Mouse (Mus musculus): ENCODE results near the gene Phlda3. TPM values are rescaled to one million over a fixed set of nuclear protein-coding genes. Genes with fewer than 3 reads are reported as not detected.

Gene Phlda3
- polyA plus RNA-seq, 1 experiment from 2014 or later, result 20.2 TPM

GRCm38 (mm10) chr1:135781220-135781619 lies 15.3 kb downstream of the Phlda3 start:
- peak; percentile 72 for DNase-seq (ENCODE audit: extremely low spot score, low spot score)
- H3K4me3 ChIP-seq, result no peak overlapping the region
- no peaks in the 10 kb centered on the region for H3K36me3 ChIP-seq (replicated peaks)
- no peaks in the 10 kb centered on the region for H3K9me3 ChIP-seq
- WGBS, result 17% methylated on average over 13 of the region's 13 CpGs
- H3K27me3 ChIP-seq (ENCODE audit: poor library complexity, severe bottlenecking), result peaks cover 27% of the 10 kb centered on the region
- peaks cover 38% of the 10 kb centered on the region for H3K4me1 ChIP-seq
- 0 out of 2 replicates have a peak overlapping the region, but pooled peaks have one; percentile 20 for H3K27ac ChIP-seq

GRCm38 (mm10) chr1:135782816-135783215 lies 16.9 kb downstream of the Phlda3 start:
- Histone ChIP-seq H3K36me3 (replicated peaks) (no peaks in the 10 kb centered on the region), H3K27me3 (ENCODE audit: poor library complexity, severe bottlenecking) (peaks cover 27% of the 10 kb centered on the region), H3K27ac (0 out of 2 replicates have a peak overlapping the region, but pooled peaks have one; percentile 26), H3K4me3 (no peak overlapping the region), H3K9me3 (no peaks in the 10 kb centered on the region), H3K4me1 (peaks cover 38% of the 10 kb centered on the region)
- DNase-seq (ENCODE audit: extremely low spot score, low spot score), result no peak
- WGBS, result 42% methylated on average over 10 of the region's 10 CpGs

GRCm38 (mm10) chr1:135787799-135788198 lies 21.9 kb downstream of the Phlda3 start:
- Histone ChIP-seq H3K27me3 (ENCODE audit: poor library complexity, severe bottlenecking) (peaks cover 26% of the 10 kb centered on the region), H3K4me3 (no peak overlapping the region), H3K4me1 (peaks cover 21% of the 10 kb centered on the region), H3K9me3 (no peaks in the 10 kb centered on the region), H3K27ac (no peak overlapping the region), H3K36me3 (replicated peaks) (no peaks in the 10 kb centered on the region)
- peak; percentile 76 for DNase-seq (ENCODE audit: extremely low spot score, low spot score)
- WGBS, result 48% methylated on average over 3 of the region's 3 CpGs

- 59% methylated on average over 10 of the region's 10 CpGs for WGBS
These were observed 22.8 kb downstream of the Phlda3 start for GRCm38 (mm10) chr1:135788708-135789107.

GRCm38 (mm10) chr1:135789815-135790214 lies 23.9 kb downstream of the Phlda3 start:
- WGBS, result 16% methylated on average over 5 of the region's 5 CpGs
- Histone ChIP-seq H3K4me1 (peaks cover 35% of the 10 kb centered on the region), H3K9me3 (no peaks in the 10 kb centered on the region), H3K36me3 (replicated peaks) (no peaks in the 10 kb centered on the region), H3K27me3 (ENCODE audit: poor library complexity, severe bottlenecking) (peaks cover 46% of the 10 kb centered on the region), H3K27ac (0 out of 2 replicates have a peak overlapping the region, but pooled peaks have one; percentile 11), H3K4me3 (no peak overlapping the region)
- DNase-seq (ENCODE audit: extremely low spot score, low spot score), result peak; percentile 75

More at GRCm38 (mm10) chr1:135788708-135789107, 22.8 kb downstream of the Phlda3 start:
- Histone ChIP-seq H3K4me3 (no peak overlapping the region), H3K27ac (no peak overlapping the region), H3K9me3 (no peaks in the 10 kb centered on the region), H3K4me1 (peaks cover 24% of the 10 kb centered on the region), H3K36me3 (replicated peaks) (no peaks in the 10 kb centered on the region), H3K27me3 (ENCODE audit: poor library complexity, severe bottlenecking) (peaks cover 35% of the 10 kb centered on the region)
- DNase-seq (ENCODE audit: extremely low spot score, low spot score), result no peak

- no peaks in the 10 kb centered on the region for H3K36me3 ChIP-seq (replicated peaks)
- 60% methylated on average over 13 of the region's 13 CpGs for WGBS
- H3K4me1 ChIP-seq, result peaks cover 43% of the 10 kb centered on the region
- H3K9me3 ChIP-seq, result no peaks in the 10 kb centered on the region
- no peak for DNase-seq (ENCODE audit: extremely low spot score, low spot score)
- H3K27me3 ChIP-seq (ENCODE audit: poor library complexity, severe bottlenecking), result peaks cover 61% of the 10 kb centered on the region
- no peak overlapping the region for H3K4me3 ChIP-seq
- no peak overlapping the region for H3K27ac ChIP-seq
These were observed 26.4 kb downstream of the Phlda3 start for GRCm38 (mm10) chr1:135792143-135792939.

- WGBS, result 17% methylated on average over 27 of the region's 27 CpGs
- Histone ChIP-seq H3K27me3 (ENCODE audit: poor library complexity, severe bottlenecking) (peaks cover 61% of the 10 kb centered on the region), H3K9me3 (no peaks in the 10 kb centered on the region), H3K27ac (peak overlapping the region; percentile 40), H3K4me1 (peaks cover 42% of the 10 kb centered on the region), H3K4me3 (peak overlapping the region; percentile 37), H3K36me3 (replicated peaks) (no peaks in the 10 kb centered on the region)
- DNase-seq (ENCODE audit: extremely low spot score, low spot score), result no peak
These were observed 27.7 kb downstream of the Phlda3 start for GRCm38 (mm10) chr1:135793370-135794215.

GRCm38 (mm10) chr1:135794216-135795134 lies 28.6 kb downstream of the Phlda3 start:
- Histone ChIP-seq H3K27me3 (ENCODE audit: poor library complexity, severe bottlenecking) (peaks cover 61% of the 10 kb centered on the region), H3K27ac (0 out of 2 replicates have a peak overlapping the region, but pooled peaks have one; percentile 48), H3K4me3 (peak overlapping the region; percentile 37), H3K36me3 (replicated peaks) (no peaks in the 10 kb centered on the region), H3K9me3 (no peaks in the 10 kb centered on the region), H3K4me1 (peaks cover 43% of the 10 kb centered on the region)
- no peak for DNase-seq (ENCODE audit: extremely low spot score, low spot score)
- WGBS, result 47% methylated on average over 20 of the region's 20 CpGs

GRCm38 (mm10) chr1:135798492-135798891 lies 32.6 kb downstream of the Phlda3 start:
- no peak for DNase-seq (ENCODE audit: extremely low spot score, low spot score)
- 81% methylated on average over 1 of the region's 1 CpGs for WGBS
- peaks cover 37% of the 10 kb centered on the region for H3K4me1 ChIP-seq
- H3K27me3 ChIP-seq (ENCODE audit: poor library complexity, severe bottlenecking), result peaks cover 36% of the 10 kb centered on the region
- H3K4me3 ChIP-seq, result no peak overlapping the region
- H3K36me3 ChIP-seq (replicated peaks), result no peaks in the 10 kb centered on the region
- no peaks in the 10 kb centered on the region for H3K9me3 ChIP-seq
- no peak overlapping the region for H3K27ac ChIP-seq

- peaks cover 30% of the 10 kb centered on the region for H3K4me1 ChIP-seq
- H3K27ac ChIP-seq, result no peak overlapping the region
- H3K4me3 ChIP-seq, result no peak overlapping the region
- no peak for DNase-seq (ENCODE audit: extremely low spot score, low spot score)
- no peaks in the 10 kb centered on the region for H3K9me3 ChIP-seq
- 75% methylated on average over 8 of the region's 8 CpGs for WGBS
- no peaks in the 10 kb centered on the region for H3K36me3 ChIP-seq (replicated peaks)
- H3K27me3 ChIP-seq (ENCODE audit: poor library complexity, severe bottlenecking), result peaks cover 29% of the 10 kb centered on the region
These were observed 33.2 kb downstream of the Phlda3 start for GRCm38 (mm10) chr1:135799109-135799627.

- peak overlapping the region; percentile 40 for H3K27ac ChIP-seq
- no peak for DNase-seq (ENCODE audit: extremely low spot score, low spot score)
- H3K36me3 ChIP-seq (replicated peaks), result no peaks in the 10 kb centered on the region
- no peaks in the 10 kb centered on the region for H3K9me3 ChIP-seq
- H3K27me3 ChIP-seq (ENCODE audit: poor library complexity, severe bottlenecking), result peaks cover 17% of the 10 kb centered on the region
- no peak overlapping the region for H3K4me3 ChIP-seq
- 67% methylated on average over 8 of the region's 8 CpGs for WGBS
- H3K4me1 ChIP-seq, result peaks cover 18% of the 10 kb centered on the region
These were observed 34.5 kb downstream of the Phlda3 start for GRCm38 (mm10) chr1:135800192-135800950.
